13 mouse cellular contexts compared by ENCODE assay signal in genomic region chr4:140944961-140945442, GRCm38 (mm10). TPM values are rescaled to one million over a fixed set of nuclear protein-coding genes. Genes with fewer than 3 reads are reported as not detected.
DNase-seq lines count a peak whose midpoint lies in the region; ATAC-seq lines count a peak whose summit lies in the region.
"Had no signal": no experiment of that assay in that cellular context is flagged by ENCODE, and none has a peak within 500 bp of the region (broad histone marks: within the 10 kb centered on the region; RNA-seq: fewer than 3 reads in every experiment).

No protein-coding gene starts in this region.

- peaks cover 58% of the 10 kb centered on the region for H3K4me1 ChIP-seq in megakaryocyte, embryonic 14.5 days
- no peaks in the 10 kb centered on the region for H3K4me1 ChIP-seq in midbrain, embryonic 14.5 days (ENCODE audit: control insufficient read depth, insufficient read depth, low read length)
- peaks cover 8% of the 10 kb centered on the region; the same call in 1 of the 2 replicates for H3K4me1 ChIP-seq in midbrain, embryonic 10.5 days
- H3K4me1 ChIP-seq: forebrain, embryonic 15.5 days had no signal

- no peak overlapping the region for H3K4me2 ChIP-seq in midbrain, embryonic 14.5 days (ENCODE audit: low read length)
- H3K4me2 ChIP-seq: forebrain, embryonic 15.5 days; hindbrain, embryonic 14.5 days had no signal

- 84% methylated on average over 5 of the region's 5 CpGs for WGBS in midbrain, embryonic 14.5 days
- WGBS in midbrain, embryonic 10.5 days, result 93% methylated on average over 5 of the region's 5 CpGs

- H3K9me3 ChIP-seq in megakaryocyte, embryonic 14.5 days, result no peaks in the 10 kb centered on the region
- no peaks in the 10 kb centered on the region for H3K9me3 ChIP-seq in midbrain, embryonic 14.5 days (ENCODE audit: control insufficient read depth, low read length)
- peaks cover 10% of the 10 kb centered on the region; the same call in 1 of the 2 replicates for H3K9me3 ChIP-seq in midbrain, embryonic 10.5 days (replicated peaks)
- H3K9me3 ChIP-seq: forebrain, embryonic 15.5 days had no signal

- peak; percentile 52 for DNase-seq in layer of hippocampus, adult 11-12 months (ENCODE audit: low spot score)
- no peak for DNase-seq in layer of hippocampus, adult 8-10 months (ENCODE audit: low spot score in 2 of 2)
- peak; percentile 89 for DNase-seq in T-cell, adult 2 months (ENCODE audit: low spot score)
- DNase-seq in thymus, postnatal 10 days (ENCODE audit: low spot score in 2 of 2), result peak; percentile 81 to 89
- no peak for DNase-seq in midbrain, embryonic 14.5 days
- no peak for DNase-seq in left cerebral cortex, adult 9 months (ENCODE audit: low spot score in 2 of 2)
- no peak for DNase-seq in midbrain, embryonic 10.5 days (ENCODE audit: low spot score)
- DNase-seq: cerebellum, adult 11 months; right cerebral cortex, postnatal 4 days had no signal

- ATAC-seq in midbrain, embryonic 14.5 days (ENCODE audit: low FRiP score, low TSS enrichment), result no peak
- ATAC-seq: forebrain, embryonic 15.5 days had no signal

- H3K27ac ChIP-seq in midbrain, embryonic 14.5 days (replicated peaks; ENCODE audit: low read depth, low read length), result no peak overlapping the region
- no peak overlapping the region for H3K27ac ChIP-seq in midbrain, embryonic 10.5 days (replicated peaks)
- H3K27ac ChIP-seq: forebrain, embryonic 15.5 days; hindbrain, embryonic 14.5 days had no signal

- no peak overlapping the region for H3K9ac ChIP-seq in midbrain, embryonic 14.5 days (replicated peaks; ENCODE audit: low read length)
- H3K9ac ChIP-seq: forebrain, embryonic 15.5 days; hindbrain, embryonic 14.5 days had no signal

- no peaks in the 10 kb centered on the region for H3K27me3 ChIP-seq in megakaryocyte, embryonic 14.5 days (replicated peaks)
- no peaks in the 10 kb centered on the region for H3K27me3 ChIP-seq in midbrain, embryonic 14.5 days (ENCODE audit: control insufficient read depth, insufficient read depth, low read length)
- H3K27me3 ChIP-seq in midbrain, embryonic 10.5 days (ENCODE audit: low read depth, poor library complexity, severe bottlenecking), result no peaks in the 10 kb centered on the region
- H3K27me3 ChIP-seq: forebrain, embryonic 15.5 days; Patski had no signal

- peak overlapping the region; percentile 88 for H3K4me3 ChIP-seq in megakaryocyte, embryonic 14.5 days (replicated peaks)
- no peak overlapping the region for H3K4me3 ChIP-seq in midbrain, embryonic 14.5 days (replicated peaks; ENCODE audit: low read depth, low read length)
- no peak overlapping the region for H3K4me3 ChIP-seq in midbrain, embryonic 10.5 days
- H3K4me3 ChIP-seq: forebrain, embryonic 15.5 days had no signal

- peaks cover 32% of the 10 kb centered on the region for H3K36me3 ChIP-seq in megakaryocyte, embryonic 14.5 days (replicated peaks; ENCODE audit: low read length)
- no peaks in the 10 kb centered on the region for H3K36me3 ChIP-seq in midbrain, embryonic 14.5 days (ENCODE audit: control insufficient read depth, insufficient read depth, low read length)
- no peaks in the 10 kb centered on the region for H3K36me3 ChIP-seq in midbrain, embryonic 10.5 days
- H3K36me3 ChIP-seq: forebrain, embryonic 15.5 days had no signal

RNA-seq across cellular contexts. Expression of gene Sdhb, which starts 16.0 kb away (rescaled TPM):
- 100 to 1,000 TPM; 169 to 190 (median 176) TPM for total RNA-seq in layer of hippocampus, adult 8-10 months (2022)
- polyA plus RNA-seq in megakaryocyte, embryonic 14.5 days (2012; ENCODE audit: insufficient read depth, low replicate concordance), result 129 and 181 TPM in 2 replicates
- 456 and 524 TPM in 2 replicates for polyA plus RNA-seq in midbrain, embryonic 14.5 days (2014; fragmentation: Nextera tagmentation; extraction: Ambion mirVana)
- 429 and 455 TPM in 2 replicates for polyA plus RNA-seq in midbrain, embryonic 10.5 days (2016; fragmentation: Nextera tagmentation; extraction: Ambion mirVana)

RNA-seq across cellular contexts. Expression of gene Padi2, which starts 38.9 kb away (rescaled TPM):
- total RNA-seq in layer of hippocampus, adult 8-10 months (2022), result 10 to 100 TPM; 25.4 to 44.6 (median 32.6) TPM
- 3.3 and 3.8 TPM in 2 replicates for polyA plus RNA-seq in megakaryocyte, embryonic 14.5 days (2012; ENCODE audit: insufficient read depth, low replicate concordance)
- polyA plus RNA-seq in midbrain, embryonic 14.5 days (2014; fragmentation: Nextera tagmentation; extraction: Ambion mirVana), result 1.1 and 1.7 TPM in 2 replicates
- polyA plus RNA-seq in midbrain, embryonic 10.5 days (2016; fragmentation: Nextera tagmentation; extraction: Ambion mirVana), result 0.15 and 1.4 TPM in 2 replicates

RNA-seq across cellular contexts. Expression of gene Atp13a2, which starts 41.7 kb away (rescaled TPM):
- total RNA-seq in layer of hippocampus, adult 8-10 months (2022), result 100 to 1,000 TPM; 144 to 156 (median 150) TPM
- polyA plus RNA-seq in megakaryocyte, embryonic 14.5 days (2012; ENCODE audit: insufficient read depth, low replicate concordance), result 373 and 691 TPM in 2 replicates
- 162 and 173 TPM in 2 replicates for polyA plus RNA-seq in midbrain, embryonic 14.5 days (2014; fragmentation: Nextera tagmentation; extraction: Ambion mirVana)
- polyA plus RNA-seq in midbrain, embryonic 10.5 days (2016; fragmentation: Nextera tagmentation; extraction: Ambion mirVana), result 42.5 and 56.5 TPM in 2 replicates

Comparison
In these comparisons a context has a peak if more than half of its experiments do, and no peak if none do; other contexts are left out.
1. DNase-seq: peak in layer of hippocampus, adult 11-12 months (single experiment), T-cell, adult 2 months (single experiment) and thymus, postnatal 10 days (2 of 2); none in layer of hippocampus, adult 8-10 months (0 of 2), midbrain, embryonic 14.5 days (single experiment), left cerebral cortex, adult 9 months (0 of 2) and midbrain, embryonic 10.5 days (single experiment).